Mouse (Mus musculus) kidney, postnatal 14 days (tissue): ENCODE data around the gene Cacng6.
A peak's percentile ranks its signal among the peaks of the same experiment; 100 is the strongest.

Experiments used
- DNase-seq: peaks from one replicate; pipeline ENCODE4 v3.0.0; 2022; ENCODE audit warnings: mixed read lengths

Cacng6 gene

DNA sequence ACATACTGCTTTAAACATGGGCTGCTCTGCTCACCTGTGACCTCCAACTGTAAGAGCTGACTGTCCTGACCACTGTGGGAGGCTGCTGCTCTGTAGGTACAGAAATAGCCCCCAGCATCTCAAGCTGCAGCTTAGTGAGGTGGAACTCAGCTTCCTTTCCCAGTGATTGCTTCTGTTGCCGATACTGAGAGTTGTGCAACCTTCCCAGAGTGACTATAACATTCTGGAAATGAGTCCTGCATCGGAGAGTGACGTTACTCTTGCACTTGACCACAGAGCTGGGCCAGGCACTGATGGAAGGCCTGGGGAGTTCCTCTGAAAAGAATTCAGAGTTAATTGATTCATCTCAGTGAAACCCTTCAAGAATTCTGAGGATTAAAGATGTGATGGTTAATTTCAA, 48.8 kb downstream of the Cacng6 start:
- DNase-seq = no peak

GRCm38 (mm10) chr7:3474291-3475080, 50.5 kb downstream of the Cacng6 start:
- peak; percentile 2 for DNase-seq

- DNase-seq = no peak
Measured at GRCm38 (mm10) chr7:3476728-3477127, 52.7 kb downstream of the Cacng6 start.

DNA sequence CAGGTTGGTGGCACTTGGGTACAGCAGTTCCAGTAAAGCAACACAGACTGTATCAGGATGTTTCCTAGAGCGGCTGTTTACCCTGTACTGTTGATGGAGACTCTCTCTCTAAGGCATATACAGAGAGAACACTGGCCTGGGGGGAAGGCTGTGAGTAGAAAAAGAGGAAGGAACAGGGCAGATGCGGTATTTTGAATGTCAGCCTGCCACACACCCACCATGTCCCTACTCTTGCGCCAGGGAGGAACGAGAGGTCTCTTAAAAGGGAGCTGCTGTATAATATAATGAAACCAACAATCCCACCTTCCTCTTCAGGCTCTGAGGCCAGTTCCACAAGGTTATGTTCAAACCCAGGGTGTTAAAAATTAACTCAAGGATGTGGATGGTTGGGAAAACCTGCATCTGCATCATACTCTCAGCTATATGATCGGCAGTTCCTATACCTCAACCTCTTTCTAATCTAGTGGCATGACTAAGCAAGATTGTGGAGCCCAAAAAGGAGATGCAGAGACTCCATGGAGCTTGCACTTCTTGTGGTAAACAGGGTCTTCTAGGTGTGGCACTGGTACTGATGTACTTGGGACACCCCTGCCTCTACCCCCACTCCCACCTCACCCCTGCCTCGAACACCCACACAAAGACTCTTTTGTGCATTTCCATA, 58.1 kb downstream of the Cacng6 start:
- DNase-seq = no peak
